Mouse (Mus musculus): Measurements from ENCODE around the gene Gm17490.
"Not testable (repeated sequence)": the region's sequence is repeated elsewhere in the genome, so short reads cannot be mapped to it uniquely, and the experiment has no call there.

Gene Gm17490

DNA sequence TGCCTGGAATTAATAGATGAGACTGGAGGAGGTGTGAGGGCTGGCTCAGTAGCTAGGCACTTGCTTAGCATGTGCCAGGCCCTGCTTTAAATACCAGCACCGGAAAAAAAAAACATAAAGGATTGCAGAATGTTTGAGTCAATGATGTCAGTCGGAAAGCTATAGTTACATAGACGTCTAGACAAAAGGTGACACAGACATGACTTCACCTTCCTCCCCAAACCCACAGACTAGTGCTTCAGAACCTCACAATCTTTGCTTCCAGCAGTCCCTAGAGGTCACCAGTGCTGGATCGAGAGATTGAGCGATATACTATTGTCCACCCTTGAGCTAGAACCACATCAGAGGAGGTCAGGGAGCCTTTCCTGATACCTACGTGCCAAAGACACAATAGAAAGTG, 9.0 kb upstream of the Gm17490 start:
- in situ Hi-C loops (cut with MboI): no loop called here

DNA sequence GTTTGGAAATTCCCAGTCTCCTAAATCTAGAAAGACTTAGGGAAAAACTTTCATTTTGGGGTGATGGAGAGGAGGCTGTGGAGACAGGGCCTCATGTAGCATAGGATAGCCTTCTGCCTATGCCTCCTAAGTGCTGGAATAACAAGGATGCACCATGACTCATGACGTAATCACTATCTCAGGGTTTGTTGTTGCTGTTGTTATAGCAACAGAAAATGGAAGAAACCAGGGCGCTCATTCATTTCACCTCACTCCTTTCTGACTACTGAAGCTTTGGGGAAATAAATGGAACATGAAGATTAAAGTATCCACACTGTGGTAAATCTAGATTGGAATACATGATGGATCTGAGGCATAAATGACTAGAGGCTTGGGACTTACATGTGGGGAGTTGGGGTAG, 2.3 kb downstream of the Gm17490 start:
- in situ Hi-C loops (cut with MboI): no loop called here

DNA sequence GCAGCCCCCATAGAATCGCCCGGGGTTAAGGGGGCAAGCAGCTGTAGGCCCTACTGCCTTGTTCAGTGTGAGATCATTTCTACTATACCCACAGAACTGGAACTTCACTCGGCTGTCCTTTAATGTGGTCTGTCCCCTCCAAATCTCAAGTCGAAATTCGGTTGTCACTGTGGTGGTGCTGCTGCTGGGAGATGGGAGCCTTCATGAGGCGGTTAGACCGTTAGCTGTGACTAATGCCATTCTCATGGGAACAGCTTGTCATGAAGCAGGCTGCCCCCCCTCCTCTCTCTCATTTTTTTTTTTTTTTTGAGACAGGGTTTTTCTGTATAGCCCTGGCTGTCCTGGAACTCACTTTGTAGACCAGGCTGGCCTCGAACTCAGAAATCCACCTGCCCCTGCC, 2.9 kb downstream of the Gm17490 start:
- in situ Hi-C loops (cut with MboI): no loop called here

DNA sequence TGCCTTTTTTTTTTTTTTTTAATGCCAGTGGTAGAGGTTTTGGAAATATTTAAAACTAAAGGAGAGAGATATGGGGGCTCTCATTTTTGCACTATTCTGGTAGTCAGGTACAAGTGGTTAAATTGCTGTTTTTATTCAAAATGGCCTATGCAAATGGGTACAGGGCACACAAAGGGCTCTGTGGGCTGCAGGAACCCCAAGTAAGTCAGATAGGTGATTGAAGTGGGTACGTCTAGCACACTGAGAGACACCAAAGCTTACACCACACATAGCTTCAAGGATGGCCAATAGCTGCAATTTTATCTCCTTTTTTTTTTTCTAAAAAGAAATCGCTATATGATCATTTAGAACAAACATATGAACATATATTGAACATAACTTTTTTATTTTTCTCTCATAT, 6.5 kb downstream of the Gm17490 start:
- in situ Hi-C loops (cut with MboI): no loop called here

DNA sequence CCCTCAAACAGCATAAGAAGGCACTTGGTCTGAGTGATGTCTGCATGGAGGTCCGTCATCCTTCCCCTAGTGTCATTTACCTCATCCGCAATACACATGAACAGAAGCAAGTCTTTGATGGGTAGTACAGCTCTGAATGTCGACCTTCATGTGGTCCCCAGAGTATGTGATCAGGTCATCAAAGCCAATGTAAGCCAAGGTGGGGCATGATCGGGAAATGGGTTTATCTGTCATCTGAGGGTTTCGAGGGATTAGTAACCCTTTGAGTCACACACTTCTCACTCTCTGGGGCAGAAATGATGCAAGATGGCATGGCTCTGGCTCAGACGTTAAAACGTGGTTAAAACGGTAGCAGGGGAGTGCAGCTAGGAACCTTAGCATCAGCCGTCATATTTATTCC, 9.2 kb downstream of the Gm17490 start:
- in situ Hi-C loops (cut with MboI): no loop called here

DNA sequence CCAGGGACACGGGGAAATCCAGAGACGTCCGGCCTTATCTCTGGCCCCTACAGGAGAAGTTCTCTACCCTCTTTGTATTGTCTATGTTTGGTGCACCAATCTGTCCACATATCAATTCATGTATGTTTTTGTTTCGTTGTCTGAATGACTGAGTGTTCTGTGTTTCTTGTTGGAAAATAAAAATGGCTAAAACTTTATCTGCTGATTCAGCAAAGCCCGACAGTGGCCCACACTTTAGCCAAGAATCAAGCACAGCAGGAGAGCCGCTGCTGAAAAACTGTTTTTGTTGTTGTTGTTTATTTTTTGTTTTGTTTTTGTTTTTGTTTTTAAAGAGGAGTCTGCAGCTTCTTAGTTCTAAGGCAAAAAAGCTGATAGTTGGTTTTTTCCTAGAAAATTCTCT, 13.1 kb downstream of the Gm17490 start:
- in situ Hi-C loops (cut with MboI): not testable (repeated sequence)

DNA sequence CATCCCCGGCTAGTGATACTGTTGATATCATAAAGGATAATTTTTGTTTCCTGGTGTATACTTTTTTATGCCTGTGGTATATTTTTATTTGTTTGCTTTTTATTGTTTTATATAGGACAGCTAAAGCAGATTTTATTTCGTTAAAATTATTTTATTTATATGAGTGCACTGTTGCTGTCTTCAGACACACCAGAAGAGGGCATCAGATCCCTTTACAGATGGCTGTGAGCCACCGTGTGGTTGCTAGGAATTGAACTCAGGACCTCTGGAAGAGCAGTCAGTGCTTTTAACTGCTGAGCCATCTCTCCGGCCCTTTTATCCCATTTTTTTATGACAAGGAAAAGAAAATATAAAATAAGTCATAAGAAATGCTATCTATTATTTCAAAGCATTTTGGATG, 19.3 kb downstream of the Gm17490 start:
- in situ Hi-C loops (cut with MboI): loop anchor here (5.0 kb wide), 1 partner anchor 76 kb away; no protein-coding TSS in a partner anchor

DNA sequence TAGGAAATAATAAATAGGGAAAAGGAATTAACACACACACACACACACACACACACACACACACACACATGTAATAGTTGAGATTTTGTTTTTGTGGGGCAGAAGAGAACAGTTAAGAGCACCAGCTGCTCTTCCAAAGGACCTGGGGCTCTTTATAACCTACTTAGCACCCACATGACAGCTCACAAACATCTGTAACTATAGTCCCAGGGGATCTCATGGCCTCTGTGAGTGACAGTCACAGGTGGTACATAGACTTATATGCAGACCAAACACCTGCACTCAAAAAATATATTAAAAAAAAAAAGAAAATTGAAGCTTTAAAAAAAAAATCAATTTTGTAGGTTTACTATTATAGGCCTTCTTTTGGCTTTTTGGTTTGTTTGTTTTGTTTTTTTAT, 21.2 kb downstream of the Gm17490 start:
- in situ Hi-C loops (cut with MboI): loop anchor here (5.0 kb wide), 1 partner anchor 77 kb away; no protein-coding TSS in a partner anchor

DNA sequence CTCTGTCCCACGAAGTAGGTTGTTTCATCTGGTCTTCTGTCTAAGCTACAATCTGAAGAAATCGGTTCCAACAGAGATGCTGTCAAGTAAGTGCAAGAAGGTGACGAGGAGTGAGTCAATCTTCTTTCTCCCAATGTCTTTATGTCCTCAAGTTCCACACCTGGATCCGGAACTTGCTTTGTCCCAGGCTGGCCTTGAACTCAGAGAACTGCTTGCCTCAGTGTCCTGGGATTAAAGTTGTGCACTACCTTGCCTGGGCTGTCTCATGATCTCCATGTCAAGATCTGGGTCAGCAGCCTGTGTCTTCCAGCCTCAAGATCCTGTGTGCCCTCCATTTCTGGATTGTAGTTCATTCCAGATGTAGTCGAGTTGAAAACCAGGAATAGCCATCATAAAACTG, 22.0 kb downstream of the Gm17490 start, which contains the start of gene Rbm17:
Gene Rbm17 (minus strand): TSS at position 101 of the 400 bp plus-strand sequence.
- in situ Hi-C loops (cut with MboI): no loop called here

DNA sequence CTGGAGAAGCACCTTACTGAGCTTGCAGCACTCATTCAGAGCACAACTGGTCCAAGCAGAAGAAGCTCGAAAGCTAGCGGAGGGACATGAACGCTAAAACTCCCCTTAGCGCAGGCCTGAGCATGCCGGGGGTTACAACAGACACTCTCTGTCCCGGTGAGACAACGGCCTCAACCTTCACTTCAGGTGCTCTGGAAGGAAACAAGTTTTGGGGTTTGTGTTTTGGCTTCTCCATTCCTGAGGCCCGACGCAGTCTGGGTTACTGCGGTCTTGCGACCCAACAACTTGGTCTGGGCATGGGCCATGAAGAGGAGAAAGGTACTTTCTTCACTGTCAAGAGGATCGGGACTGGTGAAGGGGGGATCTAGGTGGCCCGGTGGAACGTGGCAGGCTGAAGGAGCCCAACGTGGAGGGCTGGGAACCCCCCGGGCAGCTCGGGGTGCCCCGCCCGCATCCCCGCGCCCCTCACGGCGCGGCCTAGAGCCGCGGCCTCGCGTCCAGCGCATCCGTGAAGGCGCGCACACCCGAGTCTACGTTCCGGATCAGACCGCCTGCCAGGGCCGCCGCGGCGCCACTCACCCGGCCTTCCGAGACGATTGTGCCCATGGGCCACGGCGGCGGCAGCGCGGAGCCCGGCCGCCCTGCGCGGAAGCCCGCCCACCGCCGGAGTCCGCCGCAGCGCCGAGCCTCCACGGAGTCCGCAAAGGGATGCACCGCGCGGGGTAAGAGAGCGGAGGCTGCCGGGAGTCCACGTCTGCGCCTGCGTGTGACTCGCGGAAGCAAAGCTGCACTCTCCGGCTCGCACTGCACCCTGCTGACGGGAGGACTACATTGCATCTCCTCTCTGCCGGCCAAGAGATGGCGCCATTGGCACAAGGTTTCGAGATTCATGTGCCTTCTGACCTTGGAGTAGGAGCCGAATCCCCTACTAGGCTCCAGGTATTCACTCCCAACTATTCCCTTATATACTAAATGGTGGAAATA, 23.3 kb downstream of the Gm17490 start:
- in situ Hi-C loops (cut with MboI): no loop called here

DNA sequence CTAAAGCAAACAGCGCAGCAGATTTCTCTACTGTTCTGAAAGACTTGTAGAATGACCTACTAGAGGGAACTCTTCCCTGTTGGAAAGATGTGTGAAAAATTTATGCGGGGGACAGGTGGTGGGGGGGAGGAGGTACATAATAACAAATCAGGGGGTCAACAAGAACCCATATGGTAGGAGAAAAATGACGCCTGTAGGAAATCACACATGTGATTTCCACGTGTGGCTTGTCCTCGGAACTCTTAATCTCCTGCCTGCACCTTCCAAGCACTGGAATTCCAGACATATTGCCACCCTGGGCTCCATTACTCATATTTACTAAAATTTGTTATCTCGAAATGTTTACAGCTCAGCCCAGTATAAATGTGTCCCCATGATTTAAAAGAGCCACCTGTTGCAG, 24.3 kb downstream of the Gm17490 start:
- in situ Hi-C loops (cut with MboI): no loop called here

DNA sequence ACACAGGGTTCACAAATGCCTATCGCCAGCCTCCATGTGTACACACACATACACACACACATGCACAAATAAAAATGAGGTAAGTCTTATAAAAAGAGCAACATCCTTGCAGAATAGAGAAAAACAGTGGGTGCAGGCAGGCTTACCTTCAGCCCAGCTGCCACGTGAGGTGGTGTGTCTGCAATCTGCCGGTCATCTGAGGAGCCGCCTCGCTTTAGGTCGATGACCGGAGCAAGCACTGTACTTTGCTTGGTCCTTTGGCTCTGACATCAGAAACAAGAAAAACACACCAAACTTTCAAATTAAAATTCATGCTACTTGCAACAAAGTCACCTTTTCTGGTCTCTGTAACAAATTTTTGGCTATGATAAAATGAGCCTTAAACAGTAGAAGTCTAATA, 28.2 kb downstream of the Gm17490 start:
- in situ Hi-C loops (cut with MboI): no loop called here

DNA sequence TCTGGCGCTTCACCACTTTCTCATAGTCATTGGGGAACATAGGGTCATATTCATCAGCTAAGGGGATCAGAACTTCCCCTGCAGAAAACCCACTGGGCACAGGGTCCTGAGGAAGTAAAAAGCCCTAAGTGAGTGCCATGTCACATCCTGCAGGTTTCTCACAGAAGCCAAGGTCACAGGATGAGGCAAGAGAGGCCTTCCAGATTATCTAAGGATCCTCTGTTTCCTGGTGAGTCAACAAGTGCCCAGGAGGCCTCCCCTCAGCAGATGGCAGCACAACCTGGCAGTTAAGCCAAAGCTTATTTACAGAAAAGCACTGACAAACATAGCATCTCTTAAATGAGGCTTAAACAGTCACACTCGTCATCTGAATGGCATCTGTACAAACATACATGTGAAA, 29.4 kb downstream of the Gm17490 start:
- in situ Hi-C loops (cut with MboI): no loop called here

DNA sequence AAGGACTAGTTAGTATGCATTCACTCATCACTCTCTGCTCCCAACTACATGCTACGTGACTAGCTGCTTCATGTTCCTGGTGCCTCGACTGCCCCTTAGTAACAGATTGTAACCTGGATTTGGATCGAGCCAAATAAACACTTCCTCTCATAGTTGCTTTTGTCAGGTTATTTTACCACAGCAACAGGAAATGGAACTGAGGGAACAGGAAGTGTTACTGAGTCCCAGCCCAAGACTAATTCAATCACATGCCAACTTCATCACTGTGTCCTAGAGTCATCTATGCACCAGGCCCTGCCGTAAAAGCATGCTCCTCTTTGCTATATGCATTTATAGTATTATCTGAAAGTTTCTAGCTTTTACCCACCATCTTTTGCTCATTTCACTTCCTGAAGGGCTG, 38.1 kb downstream of the Gm17490 start:
- in situ Hi-C loops (cut with MboI): no loop called here

DNA sequence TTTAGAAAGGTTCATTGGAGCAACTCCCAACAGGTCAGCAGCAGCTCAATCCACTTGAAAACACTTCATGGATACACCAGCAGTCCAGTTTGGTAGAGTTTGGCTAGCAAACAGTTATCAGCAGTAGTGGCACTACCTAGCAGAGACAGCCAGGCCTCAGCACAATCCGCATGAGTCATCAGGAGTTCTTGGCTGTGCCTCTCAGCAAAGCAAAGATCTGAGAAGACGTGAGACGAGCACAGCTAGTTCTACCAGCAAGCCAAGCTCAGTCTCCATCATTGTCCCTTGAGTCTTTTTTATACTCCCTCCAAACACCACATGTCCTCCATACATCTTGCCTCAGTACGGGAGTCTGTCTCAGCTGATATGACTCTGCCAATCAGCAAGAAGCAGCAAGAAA, 46.7 kb downstream of the Gm17490 start:
- in situ Hi-C loops (cut with MboI): no loop called here

DNA sequence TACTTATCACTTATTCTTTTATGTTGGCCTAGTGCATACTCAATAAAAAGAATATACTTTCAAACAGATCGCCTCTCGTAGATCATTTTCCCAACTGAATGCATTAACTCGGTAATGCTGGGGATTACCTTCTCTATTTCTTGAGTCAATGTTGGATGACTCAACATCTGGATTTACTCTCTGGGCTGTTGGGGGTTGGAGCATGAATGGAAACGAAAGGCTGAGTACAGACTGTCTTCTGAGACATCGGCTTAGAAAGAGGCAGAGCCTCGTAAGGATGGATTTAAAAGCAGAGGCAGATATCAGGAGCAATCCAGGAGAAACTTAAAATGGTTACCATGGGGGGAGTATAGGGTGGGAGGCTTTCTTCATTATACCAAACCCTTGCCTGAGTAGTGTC, 47.9 kb downstream of the Gm17490 start:
- in situ Hi-C loops (cut with MboI): no loop called here
